Mouse (Mus musculus): ENCODE data around the gene Vangl2.

GRCm38 (mm10) chr1:172077981-172078380 is 49.7 kb upstream of the Vangl2 start:
- no peak for TF ChIP-seq CTCF (IDR thresholded peaks at IDR 0.05; ENCODE audit: extremely low read depth, insufficient read depth, low read length)
- TF ChIP-seq POLR2A (IDR thresholded peaks at IDR 0.05; ENCODE audit: extremely low read depth, insufficient read depth, low read length): no peak

Measured in cortical plate, adult 2 months (tissue).